Mouse (Mus musculus): ENCODE results near the gene Tex264. TPM values are rescaled to one million over a fixed set of nuclear protein-coding genes. Genes with fewer than 3 reads are reported as not detected.
"Not testable (repeated sequence)": the region's sequence is repeated elsewhere in the genome, so short reads cannot be mapped to it uniquely, and the experiment has no call there.

Tex264 gene
- polyA plus RNA-seq, 1 experiment from 2014 or later, result 86.7 TPM

GRCm38 (mm10) chr9:106641346-106641745 lies 44.4 kb downstream of the Tex264 start:
- Histone ChIP-seq H3K9me3 (replicated peaks) (no peaks in the 10 kb centered on the region), H3K4me2 (replicated peaks) (no peak overlapping the region), H3K4me1 (no peaks in the 10 kb centered on the region), H3K4me3 (replicated peaks) (no peak overlapping the region), H3K36me3 (no peaks in the 10 kb centered on the region), H3K9ac (no peak overlapping the region), H3K27me3 (no peaks in the 10 kb centered on the region; the same call in 1 of the 2 replicates), H3K27ac (replicated peaks) (no peak overlapping the region)
- ATAC-seq (ENCODE audit: insufficient number of reproducible peaks, low FRiP score, low TSS enrichment, low read depth), result no peak
- 66% methylated on average over 5 of the region's 5 CpGs for WGBS

GRCm38 (mm10) chr9:106638154-106638553 lies 47.6 kb downstream of the Tex264 start:
- no peaks in the 10 kb centered on the region for H3K9me3 ChIP-seq (replicated peaks)
- no peak overlapping the region for H3K4me2 ChIP-seq (replicated peaks)
- H3K36me3 ChIP-seq, result no peaks in the 10 kb centered on the region
- no peaks in the 10 kb centered on the region for H3K27me3 ChIP-seq
- no peak for ATAC-seq (ENCODE audit: insufficient number of reproducible peaks, low FRiP score, low TSS enrichment, low read depth)
- no peaks in the 10 kb centered on the region for H3K4me1 ChIP-seq
- no peak overlapping the region for H3K9ac ChIP-seq
- 90% methylated on average over 8 of the region's 8 CpGs for WGBS
- H3K27ac ChIP-seq (replicated peaks), result no peak overlapping the region
- H3K4me3 ChIP-seq (replicated peaks), result no peak overlapping the region

GRCm38 (mm10) chr9:106632185-106632584 lies 53.5 kb downstream of the Tex264 start:
- H3K9ac ChIP-seq, result no peak overlapping the region
- no peak overlapping the region for H3K27ac ChIP-seq (replicated peaks)
- H3K36me3 ChIP-seq, result no peaks in the 10 kb centered on the region
- 59% methylated on average over 5 of the region's 5 CpGs for WGBS
- no peak overlapping the region for H3K4me3 ChIP-seq (replicated peaks)
- no peaks in the 10 kb centered on the region for H3K9me3 ChIP-seq (replicated peaks)
- H3K4me1 ChIP-seq, result no peaks in the 10 kb centered on the region
- ATAC-seq (ENCODE audit: insufficient number of reproducible peaks, low FRiP score, low TSS enrichment, low read depth), result no peak
- no peaks in the 10 kb centered on the region for H3K27me3 ChIP-seq
- no peak overlapping the region for H3K4me2 ChIP-seq (replicated peaks)

GRCm38 (mm10) chr9:106627796-106628195 lies 57.9 kb downstream of the Tex264 start:
- H3K27ac ChIP-seq (replicated peaks); H3K4me2 ChIP-seq (replicated peaks); H3K4me3 ChIP-seq (replicated peaks); H3K9ac ChIP-seq; H3K4me1 ChIP-seq; H3K9me3 ChIP-seq (replicated peaks); H3K27me3 ChIP-seq; H3K36me3 ChIP-seq: not testable (repeated sequence)
- WGBS, result 12% methylated on average over 8 of the region's 8 CpGs
- peak; percentile 32; the same call in 1 of the 2 replicates for ATAC-seq (ENCODE audit: insufficient number of reproducible peaks, low FRiP score, low TSS enrichment, low read depth)

GRCm38 (mm10) chr9:106626282-106626681 lies 59.4 kb downstream of the Tex264 start, which contains the start of gene Iqcf6:
Gene Iqcf6 (plus strand): TSS chr9:106626582.
- no peaks in the 10 kb centered on the region for H3K9me3 ChIP-seq (replicated peaks)
- WGBS, result 70% methylated on average over 2 of the region's 2 CpGs
- H3K4me2 ChIP-seq (replicated peaks), result no peak within 1 kb of the TSS
- H3K9ac ChIP-seq, result no peak within 1 kb of the TSS
- ATAC-seq (ENCODE audit: insufficient number of reproducible peaks, low FRiP score, low TSS enrichment, low read depth), result no peak
- H3K36me3 ChIP-seq, result no peaks in the 10 kb centered on the region
- no peak within 1 kb of the TSS for H3K4me3 ChIP-seq (replicated peaks)
- no peaks in the 10 kb centered on the region for H3K4me1 ChIP-seq
- H3K27me3 ChIP-seq, result no peaks in the 10 kb centered on the region
- H3K27ac ChIP-seq (replicated peaks), result no peak within 1 kb of the TSS

- Histone ChIP-seq H3K4me1 (no peaks in the 10 kb centered on the region), H3K27ac (replicated peaks) (no peak overlapping the region), H3K9ac (no peak overlapping the region), H3K4me3 (replicated peaks) (no peak overlapping the region), H3K4me2 (replicated peaks) (no peak overlapping the region), H3K9me3 (replicated peaks) (no peaks in the 10 kb centered on the region), H3K27me3 (no peaks in the 10 kb centered on the region), H3K36me3 (no peaks in the 10 kb centered on the region)
- ATAC-seq (ENCODE audit: insufficient number of reproducible peaks, low FRiP score, low TSS enrichment, low read depth), result no peak
- WGBS, result 86% methylated on average over 3 of the region's 3 CpGs
These were observed 68.2 kb downstream of the Tex264 start for GRCm38 (mm10) chr9:106617496-106617895.

- WGBS, result 82% methylated on average over 9 of the region's 9 CpGs
- Histone ChIP-seq H3K36me3 (no peaks in the 10 kb centered on the region), H3K9ac (no peak overlapping the region), H3K4me3 (replicated peaks) (no peak overlapping the region), H3K9me3 (replicated peaks) (no peaks in the 10 kb centered on the region), H3K4me1 (no peaks in the 10 kb centered on the region), H3K4me2 (replicated peaks) (no peak overlapping the region), H3K27ac (replicated peaks) (no peak overlapping the region), H3K27me3 (no peaks in the 10 kb centered on the region)
- ATAC-seq (ENCODE audit: insufficient number of reproducible peaks, low FRiP score, low TSS enrichment, low read depth), result no peak
These were observed 69.4 kb downstream of the Tex264 start for GRCm38 (mm10) chr9:106616306-106616705.

- 50% methylated on average over 3 of the region's 3 CpGs for WGBS
- no peak overlapping the region for H3K4me2 ChIP-seq (replicated peaks)
- ATAC-seq (ENCODE audit: insufficient number of reproducible peaks, low FRiP score, low TSS enrichment, low read depth), result no peak
These were observed 71.1 kb downstream of the Tex264 start for GRCm38 (mm10) chr9:106614616-106615015.

GRCm38 (mm10) chr9:106613951-106614350 lies 71.8 kb downstream of the Tex264 start:
- no peak overlapping the region for H3K4me3 ChIP-seq (replicated peaks)
- no peak overlapping the region for H3K4me2 ChIP-seq (replicated peaks)
- H3K36me3 ChIP-seq, result no peaks in the 10 kb centered on the region
- H3K4me1 ChIP-seq, result no peaks in the 10 kb centered on the region
- ATAC-seq (ENCODE audit: insufficient number of reproducible peaks, low FRiP score, low TSS enrichment, low read depth), result no peak
- H3K27ac ChIP-seq (replicated peaks), result no peak overlapping the region
- WGBS, result 65% methylated on average over 2 of the region's 2 CpGs
- no peak overlapping the region for H3K9ac ChIP-seq
- no peaks in the 10 kb centered on the region for H3K27me3 ChIP-seq
- no peaks in the 10 kb centered on the region for H3K9me3 ChIP-seq (replicated peaks)

More at GRCm38 (mm10) chr9:106614616-106615015, 71.1 kb downstream of the Tex264 start:
- Histone ChIP-seq H3K27ac (replicated peaks) (no peak overlapping the region), H3K9ac (no peak overlapping the region), H3K9me3 (replicated peaks) (no peaks in the 10 kb centered on the region), H3K4me1 (no peaks in the 10 kb centered on the region), H3K36me3 (no peaks in the 10 kb centered on the region), H3K4me3 (replicated peaks) (no peak overlapping the region), H3K27me3 (no peaks in the 10 kb centered on the region)

- H3K4me1 ChIP-seq, result no peaks in the 10 kb centered on the region
- H3K27me3 ChIP-seq, result no peaks in the 10 kb centered on the region
- H3K27ac ChIP-seq (replicated peaks), result no peak overlapping the region
- ATAC-seq (ENCODE audit: insufficient number of reproducible peaks, low FRiP score, low TSS enrichment, low read depth), result no peak
- WGBS, result 70% methylated on average over 4 of the region's 4 CpGs
- H3K4me2 ChIP-seq (replicated peaks), result no peak overlapping the region
- no peak overlapping the region for H3K4me3 ChIP-seq (replicated peaks)
- no peak overlapping the region for H3K9ac ChIP-seq
- no peaks in the 10 kb centered on the region for H3K9me3 ChIP-seq (replicated peaks)
- H3K36me3 ChIP-seq, result no peaks in the 10 kb centered on the region
These were observed 75.0 kb downstream of the Tex264 start for GRCm38 (mm10) chr9:106610727-106611126.

All from embryonic facial prominence, embryonic 15.5 days (tissue).